Mouse (Mus musculus) heart, embryonic 16.5 days (tissue): Measurements from ENCODE around the gene Nebl. TPM values are rescaled to one million over a fixed set of nuclear protein-coding genes. Genes with fewer than 3 reads are reported as not detected.
A peak's percentile ranks its signal among the peaks of the same experiment; 100 is the strongest.

ENCODE experiments used
- ATAC-seq: fragments of 200-750 bp; cut with Nextera tagmentation; replicated peaks from 2 replicates; pipeline ENCODE4 v1.8.0; 2017; ENCODE audit warnings: moderate number of reproducible peaks; ENCODE audit not compliant: insufficient read depth, low FRiP score; ENCODE audit errors: extremely low read depth
- H3K27ac ChIP-seq: fragments of 300-500 bp; sonication (generic); 2 replicates; pipeline ENCODE4 v1.5.1; 2014; ENCODE audit warnings: mild to moderate bottlenecking, low read length, control low read depth, moderate library complexity
- H3K27me3 ChIP-seq: fragments of 300-500 bp; sonication (generic); 2 replicates; pipeline ENCODE4 v1.6.1; 2014; ENCODE audit warnings: low read length, mixed read lengths; ENCODE audit not compliant: control insufficient read depth, insufficient read depth
- H3K36me3 ChIP-seq: fragments of 300-500 bp; sonication (generic); 2 replicates; pipeline ENCODE4 v1.6.1; 2014; ENCODE audit not compliant: control insufficient read depth, insufficient read depth
- H3K4me1 ChIP-seq: fragments of 300-500 bp; sonication (generic); 2 replicates; pipeline ENCODE4 v1.6.1; 2014; ENCODE audit warnings: low read length, mixed read lengths; ENCODE audit not compliant: control insufficient read depth, insufficient read depth
- H3K4me2 ChIP-seq: fragments of 300-500 bp; sonication (generic); 2 replicates; pipeline ENCODE4 v1.6.1; 2014; ENCODE audit warnings: low read depth, mild to moderate bottlenecking, control low read depth, low read length
- H3K4me3 ChIP-seq: fragments of 300-500 bp; sonication (generic); 2 replicates; pipeline ENCODE4 v1.5.1; 2014; ENCODE audit warnings: mild to moderate bottlenecking, control low read depth, low read length
- H3K9ac ChIP-seq: fragments of 300-500 bp; sonication (generic); 2 replicates; pipeline ENCODE4 v1.6.1; 2014; ENCODE audit warnings: low read length, control low read depth
- H3K9me3 ChIP-seq: fragments of 300-500 bp; sonication (generic); replicated peaks from 2 replicates; pipeline ENCODE4 v1.6.1; 2016; ENCODE audit warnings: low read length; ENCODE audit not compliant: control insufficient read depth
- WGBS: fragments of 180-500 bp; shearing (Covaris S2); extraction: QIAGEN DNeasy Blood & Tissue Kit; methylation state at CpG from one replicate; pipeline ENCODE4 v1.1.7; 2014; 5-methylcytosine and 5-hydroxymethylcytosine counted together
- polyA plus RNA-seq: library from polyadenylated mRNA; unstranded; fragments of >200 nt; fragmentation: Nextera tagmentation; extraction: Ambion mirVana; gene quantifications from 2 replicates; pipeline ENCODE4 v1.2.1, GENCODE M21; 2015

Nebl gene
- polyA plus RNA-seq, 1 experiment from 2014 or later = 258 TPM

DNA sequence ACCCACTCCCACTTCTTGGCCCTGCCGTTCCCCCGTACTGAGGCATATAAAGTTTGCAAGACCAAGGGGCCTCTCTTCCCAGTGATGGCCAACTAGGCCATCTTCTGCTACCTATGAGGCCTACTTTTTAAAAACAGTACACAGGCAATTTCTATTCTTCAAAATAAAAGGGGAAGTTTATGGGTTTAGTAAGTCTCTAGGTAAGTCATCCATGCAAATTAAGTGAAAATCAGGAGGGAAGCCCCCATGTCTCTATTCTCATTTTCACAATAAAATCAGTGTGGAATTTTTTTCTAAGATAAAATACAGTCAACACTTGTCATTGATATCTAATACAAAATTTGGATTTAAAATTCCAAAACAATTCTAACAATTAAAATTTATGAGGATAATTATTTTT is 341.4 kb downstream of the Nebl start:
- Histone ChIP-seq H3K27me3 (no peaks in the 10 kb centered on the region), H3K4me3 (no peak overlapping the region), H3K4me1 (no peaks in the 10 kb centered on the region), H3K9me3 (no peaks in the 10 kb centered on the region), H3K27ac (no peak overlapping the region), H3K36me3 (peaks cover 39% of the 10 kb centered on the region), H3K4me2 (no peak overlapping the region), H3K9ac (no peak overlapping the region)
- 85% methylated on average over 2 of the region's 2 CpGs for WGBS
- ATAC-seq = no peak

GRCm38 (mm10) chr2:17389379-17389778 is 341.9 kb downstream of the Nebl start:
- no peak overlapping the region for H3K27ac ChIP-seq
- H3K27me3 ChIP-seq = no peaks in the 10 kb centered on the region
- 89% methylated on average over 4 of the region's 4 CpGs for WGBS
- H3K4me1 ChIP-seq = no peaks in the 10 kb centered on the region
- no peak overlapping the region for H3K4me2 ChIP-seq
- H3K4me3 ChIP-seq = no peak overlapping the region
- no peaks in the 10 kb centered on the region for H3K9me3 ChIP-seq
- H3K36me3 ChIP-seq = peaks cover 35% of the 10 kb centered on the region
- ATAC-seq = no peak
- no peak overlapping the region for H3K9ac ChIP-seq

- no peak overlapping the region for H3K4me3 ChIP-seq
- no peaks in the 10 kb centered on the region for H3K4me1 ChIP-seq
- H3K27me3 ChIP-seq = no peaks in the 10 kb centered on the region
- no peak overlapping the region for H3K4me2 ChIP-seq
- H3K36me3 ChIP-seq = peaks cover 39% of the 10 kb centered on the region
- H3K9me3 ChIP-seq = no peaks in the 10 kb centered on the region
- H3K27ac ChIP-seq = no peak overlapping the region
- 96% methylated on average over 1 of the region's 1 CpGs for WGBS
- H3K9ac ChIP-seq = no peak overlapping the region
- no peak for ATAC-seq
Observed at GRCm38 (mm10) chr2:17382227-17382626, 349.0 kb downstream of the Nebl start.

GRCm38 (mm10) chr2:17375916-17376315 is 355.3 kb downstream of the Nebl start:
- Histone ChIP-seq H3K9ac (no peak overlapping the region), H3K36me3 (peaks cover 36% of the 10 kb centered on the region), H3K27ac (no peak overlapping the region), H3K4me2 (no peak overlapping the region), H3K9me3 (no peaks in the 10 kb centered on the region), H3K27me3 (no peaks in the 10 kb centered on the region), H3K4me1 (no peaks in the 10 kb centered on the region), H3K4me3 (no peak overlapping the region)
- 87% methylated on average over 2 of the region's 2 CpGs for WGBS
- no peak for ATAC-seq

DNA sequence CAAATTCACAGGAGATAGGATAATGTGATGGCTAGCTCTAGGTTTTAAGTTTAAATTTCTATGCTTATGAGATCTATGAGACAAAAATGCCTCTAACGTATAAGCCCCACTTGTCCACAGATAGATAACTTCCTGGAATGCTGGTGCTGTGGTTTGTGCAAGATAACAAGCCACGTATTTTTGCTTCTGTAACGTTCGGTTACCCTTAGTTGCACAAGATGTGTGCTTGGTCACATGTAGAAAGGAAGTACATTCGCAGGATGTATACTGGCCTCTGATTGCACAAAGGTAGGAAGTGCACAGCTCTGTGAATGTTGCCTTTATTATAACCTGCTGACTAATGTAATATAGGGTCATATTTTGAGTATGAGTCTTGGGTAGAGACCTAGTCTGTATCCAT is 365.6 kb downstream of the Nebl start:
- Histone ChIP-seq H3K27ac (peak overlapping the region; percentile 70), H3K4me2 (no peak overlapping the region), H3K27me3 (no peaks in the 10 kb centered on the region), H3K36me3 (peaks cover 11% of the 10 kb centered on the region; the same call in 1 of the 2 replicates), H3K9ac (no peak overlapping the region), H3K4me1 (peaks cover 9% of the 10 kb centered on the region), H3K9me3 (no peaks in the 10 kb centered on the region), H3K4me3 (no peak overlapping the region)
- ATAC-seq = no peak
- 28% methylated on average over 5 of the region's 5 CpGs for WGBS

DNA sequence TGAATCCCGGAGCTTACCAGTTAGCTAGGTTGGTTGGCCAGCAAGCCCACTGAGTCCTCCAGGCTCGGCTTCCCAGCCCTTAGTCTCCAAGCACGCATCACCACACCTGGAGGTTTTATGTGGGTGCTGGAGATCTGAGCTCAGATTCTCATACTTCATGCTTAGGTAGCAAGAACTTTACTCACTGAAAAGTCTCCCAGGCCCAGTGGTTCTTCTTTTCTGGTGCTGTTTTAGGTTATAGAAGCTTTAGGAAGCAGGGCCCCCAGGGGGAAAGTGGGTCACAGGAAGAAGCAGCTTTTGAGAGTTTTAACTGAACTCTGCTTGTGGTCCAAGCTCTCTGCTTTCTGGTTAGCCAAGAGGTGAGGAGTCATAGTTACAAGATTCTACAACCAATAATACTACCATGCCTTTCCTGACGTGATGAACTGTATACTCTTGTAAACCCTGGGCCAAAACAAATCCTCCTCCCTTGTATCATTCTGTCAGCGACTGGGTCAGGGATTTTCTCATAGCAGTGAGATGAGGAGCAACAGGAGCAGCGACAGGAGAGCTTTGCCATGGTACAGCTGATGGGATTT is 366.2 kb downstream of the Nebl start:
- Histone ChIP-seq H3K9ac (no peak overlapping the region), H3K4me1 (peaks cover 9% of the 10 kb centered on the region), H3K9me3 (no peaks in the 10 kb centered on the region), H3K4me2 (no peak overlapping the region), H3K4me3 (no peak overlapping the region), H3K36me3 (peaks cover 10% of the 10 kb centered on the region; the same call in 1 of the 2 replicates), H3K27me3 (no peaks in the 10 kb centered on the region), H3K27ac (peak overlapping the region; percentile 70)
- WGBS = 62% methylated on average over 6 of the region's 6 CpGs
- peak; percentile 53 for ATAC-seq

GRCm38 (mm10) chr2:17363337-17364216 is 367.7 kb downstream of the Nebl start:
- Histone ChIP-seq H3K36me3 (peaks cover 7% of the 10 kb centered on the region; the same call in 1 of the 2 replicates), H3K4me1 (peaks cover 9% of the 10 kb centered on the region), H3K4me2 (peak overlapping the region; percentile 30), H3K27me3 (no peaks in the 10 kb centered on the region), H3K4me3 (no peak overlapping the region), H3K9me3 (no peaks in the 10 kb centered on the region), H3K9ac (no peak overlapping the region), H3K27ac (peak overlapping the region; percentile 46)
- 50% methylated on average over 12 of the region's 12 CpGs for WGBS
- no peak; the same call in 1 of the 2 replicates for ATAC-seq

- ATAC-seq = no peak
- no peak overlapping the region for H3K4me2 ChIP-seq
- WGBS = 77% methylated on average over 1 of the region's 1 CpGs
- no peak overlapping the region for H3K9ac ChIP-seq
- no peak overlapping the region for H3K4me3 ChIP-seq
- no peak overlapping the region for H3K27ac ChIP-seq
- H3K9me3 ChIP-seq = no peaks in the 10 kb centered on the region
- peaks cover 8% of the 10 kb centered on the region for H3K36me3 ChIP-seq
- H3K4me1 ChIP-seq = peaks cover 9% of the 10 kb centered on the region
- no peaks in the 10 kb centered on the region for H3K27me3 ChIP-seq
Observed at GRCm38 (mm10) chr2:17362181-17362580, 369.1 kb downstream of the Nebl start.

GRCm38 (mm10) chr2:17344643-17345042 is 386.6 kb downstream of the Nebl start:
- H3K27me3 ChIP-seq = no peaks in the 10 kb centered on the region
- peaks cover 26% of the 10 kb centered on the region for H3K36me3 ChIP-seq
- WGBS = 93% methylated on average over 1 of the region's 1 CpGs
- H3K4me2 ChIP-seq = no peak overlapping the region
- no peak overlapping the region for H3K4me3 ChIP-seq
- H3K4me1 ChIP-seq = no peaks in the 10 kb centered on the region
- ATAC-seq = no peak
- no peak overlapping the region for H3K9ac ChIP-seq
- H3K9me3 ChIP-seq = no peaks in the 10 kb centered on the region
- H3K27ac ChIP-seq = no peak overlapping the region
